Mouse (Mus musculus) gastrocnemius, postnatal 14 days (tissue): ENCODE data around the gene Nkx6-2. TPM values are rescaled to one million over a fixed set of nuclear protein-coding genes. Genes with fewer than 3 reads are reported as not detected.

Experiments
- DNase-seq: peaks from one replicate; pipeline ENCODE4 v3.0.0; 2021; ENCODE audit warnings: mixed read lengths
- intact Hi-C: fragments of 180-260 bp; cut with DNase I; formaldehyde crosslinking; loops from one replicate; pipeline ENCODE4 v1.15.1; 2025; ENCODE audit warnings: low total_unique reads
- total RNA-seq, 2 experiments: library from RNA; stranded (reverse); gene quantifications; 2 replicates each; pipeline ENCODE4 v1.2.3; 2021

Gene Nkx6-2
- total RNA-seq, 2 experiments from 2014 or later: not detected

DNA sequence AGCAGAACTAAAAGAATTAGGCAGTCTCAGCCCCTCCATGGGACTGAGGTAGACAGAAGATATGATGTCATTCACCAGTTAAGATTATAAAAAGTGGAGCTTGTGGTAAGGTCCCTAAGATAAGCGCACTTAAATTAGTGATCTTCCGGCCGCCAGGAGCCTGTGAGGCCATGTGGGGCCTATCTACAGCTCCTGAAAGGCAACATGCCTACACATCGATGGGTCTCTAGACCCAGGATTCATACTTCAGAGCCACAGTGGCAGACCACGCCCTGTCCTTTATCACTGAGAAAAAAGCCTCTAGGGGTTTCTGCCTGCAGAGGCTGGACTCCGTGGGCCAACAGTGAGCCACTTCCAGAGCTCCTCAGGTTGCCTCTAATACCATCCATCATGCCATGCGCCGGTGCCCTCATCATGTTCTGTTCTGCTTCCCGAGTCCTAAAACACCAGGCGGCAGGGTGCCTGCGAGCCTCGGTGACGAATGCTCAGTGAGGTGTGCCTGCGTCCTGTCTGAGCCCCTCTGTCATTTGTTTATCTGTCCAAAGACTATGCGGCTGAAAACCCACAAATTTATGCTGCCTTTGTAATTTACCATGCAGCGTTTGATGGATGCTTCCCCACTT, 6.4 kb downstream of the Nkx6-2 start:
- intact Hi-C loops: no loop called here
- DNase-seq: no peak

DNA sequence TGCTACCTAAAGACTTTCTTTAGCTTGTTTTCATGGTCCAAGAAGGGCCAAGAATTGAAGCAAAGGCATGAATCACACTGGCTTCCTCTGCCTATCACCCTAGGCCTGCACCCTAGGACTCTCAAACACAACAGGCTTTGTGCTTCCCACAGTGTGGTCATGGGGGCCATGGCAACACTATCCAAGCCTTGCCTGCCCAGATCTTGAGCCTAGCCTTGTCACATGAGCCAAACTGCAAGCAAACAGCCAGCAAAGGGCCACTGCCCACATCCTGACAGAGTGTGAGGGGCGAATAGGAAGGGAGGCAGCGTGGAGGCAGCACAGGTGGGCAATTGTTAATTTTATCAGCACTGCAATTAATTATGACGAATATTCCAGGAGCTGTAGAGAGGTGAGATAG, 9.9 kb downstream of the Nkx6-2 start:
- DNase-seq: no peak
- intact Hi-C loops: no loop called here

GRCm38 (mm10) chr7:139570788-139571187, 11.8 kb downstream of the Nkx6-2 start:
- intact Hi-C loops: no loop called here
- DNase-seq: no peak

DNA sequence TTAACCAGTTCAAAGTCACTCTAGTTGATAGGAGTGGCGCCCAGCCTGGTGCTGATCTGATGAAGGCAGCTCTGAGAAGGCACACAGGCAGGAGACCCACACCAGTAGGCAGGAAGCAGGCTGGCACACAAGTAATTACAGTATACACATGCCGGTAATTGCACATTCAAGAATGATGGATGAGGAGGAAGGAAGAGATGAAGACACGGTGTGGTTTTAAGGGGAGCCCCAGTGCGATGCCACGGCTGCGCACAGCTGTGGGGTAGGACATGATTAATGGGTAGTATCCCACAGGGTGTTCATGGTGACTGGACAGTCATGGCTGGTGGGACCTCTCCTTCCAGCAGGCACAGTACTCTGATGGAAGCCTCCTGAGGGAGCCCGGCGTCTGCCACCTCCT, 16.1 kb downstream of the Nkx6-2 start:
- no peak for DNase-seq
- intact Hi-C loops: no loop called here

DNA sequence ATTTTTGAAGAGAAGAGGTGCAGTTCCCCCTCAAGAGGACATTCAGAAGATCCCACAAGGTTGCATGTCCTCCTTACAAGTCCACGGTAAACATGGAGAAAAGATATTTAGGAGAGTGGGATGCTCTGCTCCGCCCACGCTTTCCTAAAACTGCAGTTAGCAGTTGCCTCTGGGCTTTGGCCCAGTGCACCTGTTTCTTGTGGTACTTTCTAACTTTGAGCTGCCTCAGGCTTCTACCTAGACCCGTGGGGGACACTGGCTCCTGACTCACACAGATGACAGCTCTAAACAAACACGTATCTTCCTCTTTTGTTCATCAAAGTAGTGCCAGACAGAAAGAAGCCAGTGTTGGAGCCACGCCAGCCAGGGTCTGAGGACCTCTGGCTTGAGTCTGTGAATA, 16.6 kb downstream of the Nkx6-2 start:
- intact Hi-C loops: no loop called here
- DNase-seq: no peak

GRCm38 (mm10) chr7:139564161-139564560, 18.4 kb downstream of the Nkx6-2 start:
- intact Hi-C loops: no loop called here
- no peak for DNase-seq

GRCm38 (mm10) chr7:139563425-139563824, 19.2 kb downstream of the Nkx6-2 start:
- intact Hi-C loops: no loop called here
- DNase-seq: no peak

DNA sequence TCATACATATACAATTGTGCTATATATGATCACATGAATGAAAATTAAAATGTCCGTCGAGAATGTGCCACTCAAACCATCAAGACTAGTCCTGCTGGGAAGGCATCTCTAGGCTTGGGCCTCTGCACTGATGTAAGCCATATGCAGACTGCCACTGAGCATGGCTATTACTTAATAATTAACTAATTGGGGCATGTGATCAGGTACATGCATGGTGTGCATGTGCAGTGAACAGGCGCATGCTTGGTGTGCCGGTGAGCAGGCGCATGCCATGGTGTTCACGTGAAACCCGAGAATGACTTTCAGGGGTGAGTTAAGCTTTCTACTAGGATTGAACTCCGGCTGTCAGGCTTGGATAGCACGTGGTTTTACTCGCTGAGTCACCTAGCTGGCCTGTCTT, 22.9 kb downstream of the Nkx6-2 start:
- intact Hi-C loops: no loop called here
- no peak for DNase-seq

DNA sequence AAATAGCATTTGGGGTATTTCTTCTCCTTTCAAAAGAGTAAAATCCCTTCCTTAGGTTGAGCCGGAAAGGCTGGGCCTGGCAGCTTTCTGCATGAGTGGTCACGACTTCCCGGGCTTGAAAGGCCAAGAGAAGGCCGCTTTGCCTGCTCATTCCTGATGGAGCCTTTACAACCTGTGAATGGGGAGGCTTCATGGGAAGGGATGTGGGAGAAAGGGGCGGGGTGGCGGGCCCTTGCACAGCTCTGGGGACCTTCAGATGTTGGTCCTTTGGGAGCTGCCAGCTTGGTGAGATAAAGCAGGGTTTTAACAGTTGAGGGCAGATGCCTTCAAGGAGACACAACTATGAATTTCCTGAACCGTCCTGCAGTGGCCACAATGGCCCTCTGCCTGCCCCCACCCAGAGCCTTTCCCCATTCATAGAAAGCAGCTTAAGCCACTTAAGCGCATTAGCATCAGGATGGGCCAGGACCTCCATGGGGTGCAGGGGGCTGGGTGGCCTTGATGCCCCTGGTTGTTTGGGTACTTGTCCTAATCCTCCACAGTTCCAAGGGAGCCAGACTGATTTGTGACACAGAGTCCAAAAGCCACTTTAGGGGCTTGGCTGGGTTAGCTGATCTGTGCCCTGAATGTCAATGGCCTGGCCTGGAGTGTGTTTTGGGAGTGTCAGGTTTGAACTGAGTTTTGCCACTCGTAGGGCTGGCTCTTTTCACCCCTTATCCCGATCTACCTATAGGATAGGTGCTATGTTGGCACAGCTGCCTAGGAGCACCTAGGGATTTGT, 25.7 kb downstream of the Nkx6-2 start:
- DNase-seq: no peak
- intact Hi-C loops: no loop called here

DNA sequence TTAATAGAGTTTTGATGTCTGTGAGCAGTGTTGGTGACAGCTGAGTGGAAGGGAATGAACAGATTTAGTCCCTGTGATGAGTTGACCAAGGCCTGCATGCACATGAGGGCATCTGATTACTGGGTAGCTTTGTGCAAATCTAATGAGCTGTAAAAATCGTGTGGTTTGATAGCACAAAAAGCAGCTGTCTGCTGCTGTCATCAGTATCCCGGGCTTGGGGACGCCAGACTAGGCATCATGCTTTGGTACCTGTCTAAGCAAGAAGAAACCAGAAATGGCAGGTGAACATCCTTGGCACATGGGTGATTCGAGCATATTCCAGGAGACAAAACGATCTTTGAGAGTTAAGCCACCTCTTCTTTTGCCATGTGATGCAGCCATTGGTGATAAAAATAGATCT, 26.3 kb downstream of the Nkx6-2 start:
- intact Hi-C loops: no loop called here
- DNase-seq: no peak

DNA sequence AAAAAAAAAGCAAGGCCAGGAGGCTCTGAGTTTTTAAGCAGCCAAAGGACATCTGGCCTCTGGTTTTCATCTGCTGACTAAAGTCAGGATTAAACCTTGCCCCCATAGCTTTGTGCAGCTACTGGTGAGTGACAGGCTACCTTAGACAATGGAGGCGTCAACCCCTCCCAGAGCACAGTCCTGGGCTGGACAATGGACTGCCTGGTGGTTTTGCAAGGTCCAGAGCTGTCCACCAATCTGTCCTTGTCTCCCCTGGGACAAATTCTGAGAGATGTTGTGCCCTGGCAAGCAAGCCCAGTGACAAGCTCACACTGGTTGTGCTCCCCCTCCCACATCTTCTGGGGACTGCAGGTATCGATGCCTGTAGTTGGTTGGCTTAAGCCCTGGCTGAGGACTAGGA, 31.1 kb downstream of the Nkx6-2 start:
- intact Hi-C loops: no loop called here
- DNase-seq: no peak

GRCm38 (mm10) chr7:139550086-139550783, 32.4 kb downstream of the Nkx6-2 start:
- no peak for DNase-seq
- intact Hi-C loops: no loop called here

DNA sequence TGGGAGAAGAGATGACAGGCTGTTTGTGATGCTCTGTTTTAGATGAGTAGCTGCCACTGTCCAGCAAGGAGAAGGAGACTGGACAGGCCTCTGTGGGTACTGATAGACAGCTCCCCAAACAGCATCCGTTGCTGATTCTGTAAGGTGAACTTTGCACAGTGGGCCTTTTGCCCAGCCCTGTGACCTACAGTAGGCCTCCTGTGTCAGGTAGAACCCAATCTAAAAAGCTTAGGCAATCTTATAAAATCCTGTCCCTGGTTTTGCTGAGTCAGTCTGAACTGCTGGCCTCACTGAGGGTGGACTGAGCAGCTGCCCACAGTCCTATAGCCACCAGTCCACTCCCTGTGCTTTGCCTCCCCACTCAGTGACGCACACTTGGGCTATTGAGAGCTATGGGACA, 35.3 kb downstream of the Nkx6-2 start:
- intact Hi-C loops: no loop called here
- no peak for DNase-seq

- DNase-seq: no peak
- intact Hi-C loops: no loop called here
Observed at GRCm38 (mm10) chr7:139544706-139545625, 37.6 kb downstream of the Nkx6-2 start.

DNA sequence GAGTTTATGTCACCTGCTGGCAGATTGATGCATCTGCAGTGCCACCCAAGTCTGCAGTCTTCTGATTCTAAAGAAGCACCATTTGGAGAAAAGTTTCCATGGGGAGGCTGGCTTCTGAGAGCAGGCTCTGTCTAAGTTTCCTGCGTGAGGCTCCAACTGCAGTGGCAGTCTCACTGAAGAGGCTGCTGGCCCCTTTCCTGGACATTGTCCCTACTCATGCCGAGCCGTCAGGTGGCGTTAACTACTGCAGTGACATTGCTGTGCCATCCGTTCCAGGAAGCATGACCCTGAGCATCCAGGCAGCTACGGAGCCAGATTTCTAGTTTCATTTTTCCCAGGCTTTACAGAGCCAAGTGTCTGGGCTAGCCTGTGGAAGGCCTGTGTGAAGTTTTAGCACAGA, 41.2 kb downstream of the Nkx6-2 start:
- intact Hi-C loops: no loop called here
- no peak for DNase-seq

DNA sequence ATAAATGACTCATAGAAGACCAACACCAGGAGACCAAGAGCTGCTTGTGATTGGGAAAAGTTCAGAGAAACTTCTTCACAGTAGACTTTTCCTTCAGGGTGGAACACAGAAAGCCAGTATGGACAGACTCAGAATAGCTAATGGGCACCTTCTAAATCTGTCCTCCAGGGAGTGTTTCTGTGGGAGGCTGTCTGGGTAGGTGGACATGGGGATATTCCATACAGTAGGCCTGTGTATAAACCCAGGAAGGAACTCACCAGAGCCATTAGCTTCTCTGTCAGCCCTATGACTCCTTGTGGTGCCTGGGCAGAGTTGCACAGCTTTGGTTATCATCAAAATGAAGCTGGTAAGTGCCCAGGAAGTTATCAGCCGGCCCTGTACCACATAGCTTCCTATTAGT, 42.0 kb downstream of the Nkx6-2 start:
- intact Hi-C loops: no loop called here
- DNase-seq: no peak

DNA sequence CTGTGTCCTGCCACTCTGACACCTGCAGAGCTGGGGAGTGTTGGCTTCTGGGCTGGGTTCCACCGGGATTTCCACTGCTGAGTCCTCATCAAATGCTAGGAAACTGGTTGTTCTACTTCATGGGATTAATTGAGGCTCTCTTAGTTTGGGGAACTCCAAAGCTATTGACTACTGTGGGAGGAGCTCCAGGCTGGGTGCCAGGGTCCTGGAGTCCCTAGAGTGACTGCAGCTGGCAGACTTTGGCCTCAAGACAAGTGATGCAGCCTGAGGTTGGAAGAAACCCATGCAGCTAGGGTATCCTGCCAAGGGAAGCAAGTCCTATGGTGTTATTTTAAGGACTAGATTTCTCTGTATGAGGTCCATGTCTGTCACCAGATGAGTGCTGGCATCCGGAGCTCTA, 44.1 kb downstream of the Nkx6-2 start:
- intact Hi-C loops: no loop called here
- peak; percentile 48 for DNase-seq

GRCm38 (mm10) chr7:139537831-139538230, 44.8 kb downstream of the Nkx6-2 start:
- no peak for DNase-seq
- intact Hi-C loops: no loop called here

DNA sequence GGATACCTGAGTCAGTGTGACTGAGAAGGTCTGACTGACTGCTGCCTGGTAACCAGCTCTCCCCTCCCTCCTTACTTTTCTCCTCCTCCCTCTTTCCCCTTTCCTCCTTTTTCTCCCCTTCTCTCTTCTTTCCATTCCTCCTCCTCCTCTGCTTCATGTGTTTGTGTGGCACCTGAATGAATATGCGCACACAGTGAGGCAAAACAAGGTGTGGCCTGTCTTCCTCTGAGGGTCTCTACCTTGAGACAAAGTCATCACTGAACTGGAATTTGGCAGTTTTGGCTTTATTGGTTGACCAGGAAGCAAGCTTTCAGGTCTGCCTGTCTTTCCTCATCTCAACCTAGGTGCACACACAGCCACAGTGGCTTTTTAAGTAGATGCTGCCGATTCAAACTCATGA, 45.8 kb downstream of the Nkx6-2 start:
- intact Hi-C loops: no loop called here
- DNase-seq: no peak

- DNase-seq: peak; percentile 49
- intact Hi-C loops: no loop called here
Observed at GRCm38 (mm10) chr7:139536331-139536730, 46.3 kb downstream of the Nkx6-2 start.
